Mouse (Mus musculus): ENCODE measurements at regions not wholly inside any gene's neighbourhood (a gene's known extent, or its start where the extent isn't known, plus 50 kb on each side); places are given as distances from the start of the nearest gene placed in this dataset.

GRCm38 (mm10) chr3:121884328-121885248 is 67.8 kb upstream of the Arhgap29 start:
- DNase-seq (ENCODE audit: low spot score) (peak; percentile 94), ATAC-seq (ENCODE audit: low FRiP score, low read depth) (0 out of 2 replicates have a peak, but pooled peaks have one; percentile 47)
- no peak overlapping the region for H3K4me3 ChIP-seq (replicated peaks; ENCODE audit: low read length)
- H3K9ac ChIP-seq (ENCODE audit: low read depth, low read length, severe bottlenecking), result no peak overlapping the region
- H3K36me3 ChIP-seq (ENCODE audit: control insufficient read depth, insufficient read depth, low read length), result no peaks in the 10 kb centered on the region
- no peak for TF ChIP-seq POLR2A (IDR thresholded peaks at IDR 0.05; ENCODE audit: borderline replicate concordance, extremely low read depth, insufficient read depth, insufficient read length)
- WGBS, result 25% methylated on average over 18 of the region's 18 CpGs
- no peak overlapping the region for H3K27ac ChIP-seq (replicated peaks; ENCODE audit: low read depth, low read length)
- no peaks in the 10 kb centered on the region for H3K27me3 ChIP-seq (ENCODE audit: control insufficient read depth, insufficient read depth, low read length)
- H3K4me2 ChIP-seq (replicated peaks; ENCODE audit: low read depth, low read length, severe bottlenecking), result no peak overlapping the region
- no peaks in the 10 kb centered on the region; the same call in 1 of the 2 replicates for H3K4me1 ChIP-seq (ENCODE audit: control insufficient read depth, insufficient read depth, low read length)
- no peaks in the 10 kb centered on the region for H3K9me3 ChIP-seq (ENCODE audit: control insufficient read depth, low read length)

- no peak overlapping the region for H3K4me2 ChIP-seq (replicated peaks; ENCODE audit: low read depth, low read length, severe bottlenecking)
- H3K9ac ChIP-seq (ENCODE audit: low read depth, low read length, severe bottlenecking), result no peak overlapping the region
- no peaks in the 10 kb centered on the region for H3K36me3 ChIP-seq (ENCODE audit: control insufficient read depth, insufficient read depth, low read length)
- H3K4me3 ChIP-seq (replicated peaks; ENCODE audit: low read length), result no peak overlapping the region
- TF ChIP-seq POLR2A (IDR thresholded peaks at IDR 0.05; ENCODE audit: borderline replicate concordance, extremely low read depth, insufficient read depth, insufficient read length), result no peak
- DNase-seq (ENCODE audit: low spot score), result no peak
- H3K27ac ChIP-seq (replicated peaks; ENCODE audit: low read depth, low read length), result no peak overlapping the region
- 75% methylated on average over 8 of the region's 8 CpGs for WGBS
- H3K9me3 ChIP-seq (ENCODE audit: control insufficient read depth, low read length), result no peaks in the 10 kb centered on the region
- no peaks in the 10 kb centered on the region for H3K27me3 ChIP-seq (ENCODE audit: control insufficient read depth, insufficient read depth, low read length)
- H3K4me1 ChIP-seq (ENCODE audit: control insufficient read depth, insufficient read depth, low read length), result no peaks in the 10 kb centered on the region
- no peak for ATAC-seq (ENCODE audit: low FRiP score, low read depth)
These were observed 65.3 kb upstream of the Abcd3 start for GRCm38 (mm10) chr3:121880355-121880754.

- Histone ChIP-seq H3K27ac (replicated peaks; ENCODE audit: low read depth, low read length) (no peak overlapping the region), H3K9ac (ENCODE audit: low read depth, low read length, severe bottlenecking) (no peak overlapping the region), H3K4me3 (replicated peaks; ENCODE audit: low read length) (no peak overlapping the region), H3K36me3 (ENCODE audit: control insufficient read depth, insufficient read depth, low read length) (no peaks in the 10 kb centered on the region), H3K9me3 (ENCODE audit: control insufficient read depth, low read length) (no peaks in the 10 kb centered on the region), H3K4me1 (ENCODE audit: control insufficient read depth, insufficient read depth, low read length) (no peaks in the 10 kb centered on the region; the same call in 1 of the 2 replicates), H3K4me2 (replicated peaks; ENCODE audit: low read depth, low read length, severe bottlenecking) (no peak overlapping the region), H3K27me3 (ENCODE audit: control insufficient read depth, insufficient read depth, low read length) (no peaks in the 10 kb centered on the region)
- 73% methylated on average over 4 of the region's 4 CpGs for WGBS
- DNase-seq (ENCODE audit: low spot score) (no peak), ATAC-seq (ENCODE audit: low FRiP score, low read depth) (no peak)
- TF ChIP-seq POLR2A (IDR thresholded peaks at IDR 0.05; ENCODE audit: borderline replicate concordance, extremely low read depth, insufficient read depth, insufficient read length), result no peak
These were observed 60.0 kb upstream of the Abcd3 start for GRCm38 (mm10) chr3:121875072-121875471.

GRCm38 (mm10) chr3:121874576-121874975 is 59.5 kb upstream of the Abcd3 start:
- Histone ChIP-seq H3K27me3 (ENCODE audit: control insufficient read depth, insufficient read depth, low read length) (no peaks in the 10 kb centered on the region), H3K36me3 (ENCODE audit: control insufficient read depth, insufficient read depth, low read length) (no peaks in the 10 kb centered on the region), H3K9me3 (ENCODE audit: control insufficient read depth, low read length) (no peaks in the 10 kb centered on the region), H3K4me3 (replicated peaks; ENCODE audit: low read length) (no peak overlapping the region), H3K9ac (ENCODE audit: low read depth, low read length, severe bottlenecking) (no peak overlapping the region), H3K27ac (replicated peaks; ENCODE audit: low read depth, low read length) (no peak overlapping the region), H3K4me1 (ENCODE audit: control insufficient read depth, insufficient read depth, low read length) (no peaks in the 10 kb centered on the region; the same call in 1 of the 2 replicates), H3K4me2 (replicated peaks; ENCODE audit: low read depth, low read length, severe bottlenecking) (no peak overlapping the region)
- no peak for TF ChIP-seq POLR2A (IDR thresholded peaks at IDR 0.05; ENCODE audit: borderline replicate concordance, extremely low read depth, insufficient read depth, insufficient read length)
- WGBS, result 94% methylated on average over 1 of the region's 1 CpGs
- ATAC-seq (ENCODE audit: low FRiP score, low read depth) (no peak), DNase-seq (ENCODE audit: low spot score) (peak; percentile 48)

- Histone ChIP-seq H3K9ac (ENCODE audit: low read depth, low read length, severe bottlenecking) (no peak overlapping the region), H3K4me2 (replicated peaks; ENCODE audit: low read depth, low read length, severe bottlenecking) (no peak overlapping the region), H3K36me3 (ENCODE audit: control insufficient read depth, insufficient read depth, low read length) (no peaks in the 10 kb centered on the region), H3K27ac (replicated peaks; ENCODE audit: low read depth, low read length) (no peak overlapping the region), H3K27me3 (ENCODE audit: control insufficient read depth, insufficient read depth, low read length) (no peaks in the 10 kb centered on the region), H3K4me1 (ENCODE audit: control insufficient read depth, insufficient read depth, low read length) (no peaks in the 10 kb centered on the region; the same call in 1 of the 2 replicates), H3K9me3 (ENCODE audit: control insufficient read depth, low read length) (no peaks in the 10 kb centered on the region), H3K4me3 (replicated peaks; ENCODE audit: low read length) (no peak overlapping the region)
- TF ChIP-seq POLR2A (IDR thresholded peaks at IDR 0.05; ENCODE audit: borderline replicate concordance, extremely low read depth, insufficient read depth, insufficient read length), result no peak
- DNase-seq (ENCODE audit: low spot score) (no peak), ATAC-seq (ENCODE audit: low FRiP score, low read depth) (no peak)
- 88% methylated on average over 2 of the region's 2 CpGs for WGBS
These were observed 58.5 kb upstream of the Abcd3 start for GRCm38 (mm10) chr3:121873572-121873971.

All from limb, embryonic 14.5 days (tissue).